Mouse (Mus musculus): ENCODE results near the gene 6430628N08Rik. TPM values are rescaled to one million over a fixed set of nuclear protein-coding genes. Genes with fewer than 3 reads are reported as not detected.

The 6430628N08Rik gene
- polyA plus RNA-seq, 1 experiment from 2014 or later = not detected

DNA sequence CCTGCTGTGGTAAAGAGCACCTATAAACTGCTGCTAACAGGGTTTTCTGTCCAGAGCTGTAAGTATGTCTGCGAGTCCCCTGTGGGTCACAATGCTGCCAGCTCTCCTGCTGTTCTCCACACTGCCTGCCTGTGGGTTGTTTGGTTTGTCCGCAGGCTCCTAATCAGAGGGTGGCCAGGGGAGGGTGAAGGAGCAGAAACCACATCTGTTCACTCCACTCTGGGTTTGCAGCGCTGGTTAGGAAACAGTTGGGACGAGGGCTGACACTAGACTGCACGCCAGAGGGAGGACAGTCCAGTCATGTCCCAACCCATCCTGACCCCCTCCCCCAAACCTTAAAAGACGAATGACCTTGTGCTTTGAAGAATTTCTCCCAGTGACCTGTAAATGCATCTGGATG lies 35.4 kb upstream of the 6430628N08Rik start:
- H3K4me2 ChIP-seq (ENCODE audit: low read length) = no peak overlapping the region
- H3K4me3 ChIP-seq (ENCODE audit: low read depth, low read length) = no peak overlapping the region
- ATAC-seq (no peak), DNase-seq (ENCODE audit: low spot score) (no peak)
- peaks cover 10% of the 10 kb centered on the region for H3K4me1 ChIP-seq (ENCODE audit: control insufficient read depth, insufficient read depth, low read length)
- no peaks in the 10 kb centered on the region for H3K9me3 ChIP-seq (replicated peaks; ENCODE audit: control insufficient read depth, low read length)
- H3K9ac ChIP-seq (ENCODE audit: low read length) = no peak overlapping the region
- H3K27ac ChIP-seq (ENCODE audit: low read depth, low read length) = no peak overlapping the region
- H3K36me3 ChIP-seq (ENCODE audit: control insufficient read depth, insufficient read depth, low read length) = peaks cover 20% of the 10 kb centered on the region; the same call in 1 of the 2 replicates
- no peaks in the 10 kb centered on the region for H3K27me3 ChIP-seq (replicated peaks; ENCODE audit: control insufficient read depth, insufficient read depth, low read length)
- WGBS = 64% methylated on average over 6 of the region's 6 CpGs

DNA sequence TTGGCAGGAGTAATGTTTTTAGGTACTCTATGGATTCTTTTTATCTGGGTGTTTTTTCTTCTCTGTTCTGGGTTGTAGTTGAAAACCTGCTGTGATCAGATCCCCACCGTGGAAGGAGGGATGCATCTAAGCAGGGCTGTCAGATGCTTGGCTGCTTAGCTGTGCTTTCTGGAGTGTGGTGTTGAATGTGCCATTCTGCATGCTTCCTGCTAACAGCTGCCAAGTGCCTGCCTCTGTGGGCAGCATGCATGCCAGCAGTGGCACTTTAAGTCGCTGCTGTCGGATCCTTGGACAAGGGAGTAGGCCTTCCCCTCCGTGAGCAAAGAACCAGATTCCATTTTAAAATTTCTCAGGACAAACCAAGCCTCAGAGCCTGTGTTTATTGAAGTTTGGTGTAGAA lies 34.9 kb upstream of the 6430628N08Rik start:
- no peak overlapping the region for H3K4me3 ChIP-seq (ENCODE audit: low read depth, low read length)
- H3K4me2 ChIP-seq (ENCODE audit: low read length) = no peak overlapping the region
- H3K9me3 ChIP-seq (replicated peaks; ENCODE audit: control insufficient read depth, low read length) = no peaks in the 10 kb centered on the region
- DNase-seq (ENCODE audit: low spot score) (peak; percentile 48), ATAC-seq (no peak)
- H3K27me3 ChIP-seq (replicated peaks; ENCODE audit: control insufficient read depth, insufficient read depth, low read length) = no peaks in the 10 kb centered on the region
- WGBS = 51% methylated on average over 4 of the region's 4 CpGs
- peaks cover 10% of the 10 kb centered on the region for H3K4me1 ChIP-seq (ENCODE audit: control insufficient read depth, insufficient read depth, low read length)
- peaks cover 25% of the 10 kb centered on the region; the same call in 1 of the 2 replicates for H3K36me3 ChIP-seq (ENCODE audit: control insufficient read depth, insufficient read depth, low read length)
- H3K27ac ChIP-seq (ENCODE audit: low read depth, low read length) = no peak overlapping the region; the same call in 1 of the 2 replicates
- no peak overlapping the region for H3K9ac ChIP-seq (ENCODE audit: low read length)

DNA sequence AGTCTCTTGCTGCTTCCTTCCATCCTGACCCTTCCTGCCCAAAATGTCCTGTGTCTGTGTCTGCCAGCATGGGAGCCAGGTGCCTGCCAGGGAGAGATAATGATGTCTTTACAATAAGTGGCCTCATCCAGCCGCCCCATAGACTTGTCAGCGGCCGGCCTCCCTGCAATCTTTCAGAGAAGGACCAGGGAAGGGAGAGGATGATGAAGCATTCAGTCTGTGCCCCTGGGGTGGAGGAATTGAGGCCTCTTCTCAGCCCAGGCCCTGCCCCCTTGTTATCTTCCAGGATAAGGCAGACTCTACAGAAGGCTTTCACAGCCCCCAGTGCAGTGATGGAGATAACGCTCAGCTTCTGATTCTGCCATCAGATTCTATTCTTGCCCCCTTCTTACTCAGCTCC lies 34.2 kb upstream of the 6430628N08Rik start:
- Histone ChIP-seq H3K36me3 (ENCODE audit: control insufficient read depth, insufficient read depth, low read length) (peaks cover 30% of the 10 kb centered on the region; the same call in 1 of the 2 replicates), H3K27ac (ENCODE audit: low read depth, low read length) (no peak overlapping the region; the same call in 1 of the 2 replicates), H3K4me3 (ENCODE audit: low read depth, low read length) (no peak overlapping the region), H3K9me3 (replicated peaks; ENCODE audit: control insufficient read depth, low read length) (no peaks in the 10 kb centered on the region), H3K4me2 (ENCODE audit: low read length) (no peak overlapping the region), H3K4me1 (ENCODE audit: control insufficient read depth, insufficient read depth, low read length) (peaks cover 10% of the 10 kb centered on the region), H3K27me3 (replicated peaks; ENCODE audit: control insufficient read depth, insufficient read depth, low read length) (no peaks in the 10 kb centered on the region), H3K9ac (ENCODE audit: low read length) (no peak overlapping the region; the same call in 1 of the 2 replicates)
- ATAC-seq (no peak), DNase-seq (ENCODE audit: low spot score) (no peak)
- 43% methylated on average over 4 of the region's 4 CpGs for WGBS

DNA sequence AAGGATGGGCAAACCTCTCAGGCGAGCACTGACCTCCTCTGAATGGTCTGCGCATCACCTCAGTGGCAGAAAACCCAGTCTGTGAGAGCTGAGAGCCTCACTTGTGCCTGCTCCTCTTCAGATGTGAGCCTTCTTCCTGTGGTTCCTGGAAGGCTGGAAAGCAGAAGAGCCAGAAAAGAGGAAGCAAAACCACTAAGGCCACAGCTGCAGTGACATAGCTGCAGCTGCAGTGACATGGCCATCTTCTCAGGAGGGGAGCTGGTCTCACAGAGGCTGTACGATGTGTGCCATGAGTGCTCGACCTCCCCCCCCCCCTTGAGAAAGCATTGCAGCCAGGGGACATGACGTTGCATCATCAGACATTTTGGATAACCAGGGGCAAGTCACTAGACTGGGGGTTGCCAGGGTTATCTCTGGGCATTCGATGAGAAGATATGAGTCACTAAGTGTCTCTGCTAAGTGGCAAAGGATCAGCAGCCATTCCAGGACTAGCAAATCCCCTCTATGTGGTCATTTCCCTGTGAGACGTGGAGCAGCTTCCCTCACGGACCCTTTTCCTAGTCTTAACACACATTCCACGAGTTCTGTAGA lies 33.1 kb upstream of the 6430628N08Rik start:
- Histone ChIP-seq H3K36me3 (ENCODE audit: control insufficient read depth, insufficient read depth, low read length) (peaks cover 34% of the 10 kb centered on the region; the same call in 1 of the 2 replicates), H3K9ac (ENCODE audit: low read length) (no peak overlapping the region), H3K27me3 (replicated peaks; ENCODE audit: control insufficient read depth, insufficient read depth, low read length) (no peaks in the 10 kb centered on the region), H3K9me3 (replicated peaks; ENCODE audit: control insufficient read depth, low read length) (no peaks in the 10 kb centered on the region), H3K4me2 (ENCODE audit: low read length) (no peak overlapping the region), H3K4me3 (ENCODE audit: low read depth, low read length) (no peak overlapping the region), H3K27ac (ENCODE audit: low read depth, low read length) (no peak overlapping the region), H3K4me1 (ENCODE audit: control insufficient read depth, insufficient read depth, low read length) (peaks cover 10% of the 10 kb centered on the region)
- 87% methylated on average over 9 of the region's 9 CpGs for WGBS
- DNase-seq (ENCODE audit: low spot score) (no peak), ATAC-seq (no peak)

DNA sequence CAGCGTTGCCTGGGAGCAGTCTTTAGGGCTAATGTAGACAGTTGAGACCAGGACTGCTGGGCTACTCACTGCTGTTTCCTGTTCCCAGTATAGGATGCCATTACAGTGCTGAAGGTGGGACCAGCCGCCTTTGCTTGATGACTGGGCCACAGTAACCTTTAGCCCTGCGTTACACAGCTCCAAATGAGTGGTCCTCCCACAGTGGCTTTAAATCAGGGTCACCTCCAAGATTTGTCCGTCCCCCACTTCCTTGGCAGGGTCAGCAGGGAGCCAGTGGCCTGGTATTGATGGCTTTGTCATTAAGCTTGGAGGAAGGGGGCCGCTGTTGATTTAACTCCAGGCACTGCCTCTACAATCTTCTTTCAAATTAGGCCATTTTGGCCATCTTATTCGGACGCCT lies 27.1 kb upstream of the 6430628N08Rik start:
- Histone ChIP-seq H3K36me3 (ENCODE audit: control insufficient read depth, insufficient read depth, low read length) (peaks cover 35% of the 10 kb centered on the region; the same call in 1 of the 2 replicates), H3K27me3 (replicated peaks; ENCODE audit: control insufficient read depth, insufficient read depth, low read length) (no peaks in the 10 kb centered on the region), H3K4me1 (ENCODE audit: control insufficient read depth, insufficient read depth, low read length) (no peaks in the 10 kb centered on the region), H3K4me2 (ENCODE audit: low read length) (no peak overlapping the region), H3K9ac (ENCODE audit: low read length) (no peak overlapping the region), H3K9me3 (replicated peaks; ENCODE audit: control insufficient read depth, low read length) (no peaks in the 10 kb centered on the region), H3K4me3 (ENCODE audit: low read depth, low read length) (no peak overlapping the region), H3K27ac (ENCODE audit: low read depth, low read length) (no peak overlapping the region)
- WGBS = 63% methylated on average over 7 of the region's 7 CpGs
- DNase-seq (ENCODE audit: low spot score) (no peak), ATAC-seq (no peak)

DNA sequence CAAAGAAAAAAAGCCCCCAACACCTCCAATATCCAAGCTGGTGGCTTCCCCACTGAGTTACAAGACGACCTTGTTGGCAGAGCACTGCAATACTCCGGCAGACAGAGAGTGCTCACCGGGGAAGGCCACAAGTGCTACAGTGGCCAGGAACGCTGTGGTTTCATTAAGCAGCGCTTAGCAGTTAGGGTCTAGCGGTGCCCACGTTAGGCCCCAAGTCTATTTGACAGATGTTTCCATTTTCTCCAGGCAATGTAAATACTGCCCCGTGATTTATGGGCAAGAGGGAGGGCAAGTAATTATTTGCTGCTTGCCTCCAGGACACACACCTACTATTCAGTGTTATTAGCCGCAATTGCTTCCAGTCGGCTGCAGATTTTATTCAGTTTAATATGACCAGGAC lies 26.6 kb upstream of the 6430628N08Rik start:
- H3K36me3 ChIP-seq (ENCODE audit: control insufficient read depth, insufficient read depth, low read length) = peaks cover 35% of the 10 kb centered on the region; the same call in 1 of the 2 replicates
- H3K4me2 ChIP-seq (ENCODE audit: low read length) = no peak overlapping the region
- no peaks in the 10 kb centered on the region for H3K4me1 ChIP-seq (ENCODE audit: control insufficient read depth, insufficient read depth, low read length)
- WGBS = 44% methylated on average over 10 of the region's 10 CpGs
- no peak for DNase-seq (ENCODE audit: low spot score)
- H3K9ac ChIP-seq (ENCODE audit: low read length) = no peak overlapping the region
- no peaks in the 10 kb centered on the region for H3K27me3 ChIP-seq (replicated peaks; ENCODE audit: control insufficient read depth, insufficient read depth, low read length)
- ATAC-seq = no peak
- H3K27ac ChIP-seq (ENCODE audit: low read depth, low read length) = no peak overlapping the region
- H3K4me3 ChIP-seq (ENCODE audit: low read depth, low read length) = no peak overlapping the region
- H3K9me3 ChIP-seq (replicated peaks; ENCODE audit: control insufficient read depth, low read length) = no peaks in the 10 kb centered on the region

DNA sequence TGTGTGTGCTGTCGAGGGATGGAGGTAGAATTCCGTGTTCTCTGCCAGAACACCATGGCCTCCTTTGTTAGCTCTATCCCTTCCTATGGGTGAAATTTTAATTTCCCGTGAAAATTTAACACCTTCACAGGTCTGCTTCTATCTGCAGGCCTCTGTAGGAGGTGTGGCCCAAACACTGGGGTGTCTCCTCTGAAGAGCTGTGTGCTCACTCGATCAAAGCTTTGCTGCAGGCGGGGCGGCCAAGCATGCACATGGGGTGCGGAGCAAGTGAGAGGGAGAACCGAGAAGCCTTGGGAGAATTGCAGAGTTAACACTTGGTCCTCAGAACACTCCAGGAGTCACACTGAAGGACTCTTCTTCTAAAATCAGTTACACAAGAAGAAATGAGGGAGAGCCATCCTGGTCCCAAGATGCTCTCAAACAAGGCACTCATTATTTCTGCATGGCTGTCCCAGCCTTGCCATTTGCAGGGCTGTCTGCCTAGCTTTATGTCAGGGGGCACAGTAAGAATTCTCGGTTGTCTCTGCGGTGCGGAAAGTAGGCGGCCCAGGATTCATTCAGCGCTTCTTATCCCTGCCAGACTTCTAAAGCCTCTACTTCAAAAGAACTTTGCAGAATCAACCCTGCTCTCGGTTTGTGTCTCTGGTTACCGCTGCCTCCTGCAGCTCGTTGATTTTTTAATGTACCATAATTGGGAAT lies 20.8 kb upstream of the 6430628N08Rik start:
- ATAC-seq (peak; percentile 63), DNase-seq (ENCODE audit: low spot score) (peak; percentile 48)
- H3K4me1 ChIP-seq (ENCODE audit: control insufficient read depth, insufficient read depth, low read length) = 0 out of 2 replicates have a peak, but pooled peaks cover 2% of the 10 kb centered on the region
- no peak overlapping the region for H3K27ac ChIP-seq (ENCODE audit: low read depth, low read length)
- no peaks in the 10 kb centered on the region for H3K27me3 ChIP-seq (replicated peaks; ENCODE audit: control insufficient read depth, insufficient read depth, low read length)
- H3K4me3 ChIP-seq (ENCODE audit: low read depth, low read length) = no peak overlapping the region
- no peak overlapping the region for H3K9ac ChIP-seq (ENCODE audit: low read length)
- WGBS = 9% methylated on average over 16 of the region's 16 CpGs
- H3K4me2 ChIP-seq (ENCODE audit: low read length) = no peak overlapping the region
- peaks cover 25% of the 10 kb centered on the region; the same call in 1 of the 2 replicates for H3K36me3 ChIP-seq (ENCODE audit: control insufficient read depth, insufficient read depth, low read length)
- no peaks in the 10 kb centered on the region for H3K9me3 ChIP-seq (replicated peaks; ENCODE audit: control insufficient read depth, low read length)

DNA sequence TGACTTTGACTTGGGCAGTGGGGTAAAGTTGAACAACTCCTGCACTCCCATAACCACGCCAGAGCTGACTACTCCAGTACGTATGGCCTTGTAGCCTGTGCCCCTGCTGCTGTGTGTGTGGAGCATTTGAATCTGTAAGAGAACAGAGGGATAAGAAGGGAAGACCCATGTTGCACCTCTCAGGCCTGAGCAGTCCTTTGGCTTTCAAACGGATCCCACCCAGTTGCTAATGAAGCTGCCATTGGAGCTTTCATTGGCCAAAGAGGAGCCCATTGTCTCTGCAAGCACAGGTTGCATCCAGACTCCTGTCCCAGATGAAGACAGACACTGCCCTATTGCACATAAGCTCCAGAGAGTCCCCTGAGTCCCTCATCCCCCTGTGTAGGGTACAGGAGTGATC lies 17.2 kb upstream of the 6430628N08Rik start:
- Histone ChIP-seq H3K9me3 (replicated peaks; ENCODE audit: control insufficient read depth, low read length) (no peaks in the 10 kb centered on the region), H3K4me1 (ENCODE audit: control insufficient read depth, insufficient read depth, low read length) (peaks cover 10% of the 10 kb centered on the region), H3K27me3 (replicated peaks; ENCODE audit: control insufficient read depth, insufficient read depth, low read length) (no peaks in the 10 kb centered on the region), H3K27ac (ENCODE audit: low read depth, low read length) (no peak overlapping the region), H3K36me3 (ENCODE audit: control insufficient read depth, insufficient read depth, low read length) (peaks cover 20% of the 10 kb centered on the region; the same call in 1 of the 2 replicates), H3K9ac (ENCODE audit: low read length) (no peak overlapping the region), H3K4me3 (ENCODE audit: low read depth, low read length) (no peak overlapping the region), H3K4me2 (ENCODE audit: low read length) (no peak overlapping the region)
- WGBS = 74% methylated on average over 3 of the region's 3 CpGs
- no peak for DNase-seq (ENCODE audit: low spot score)
- no peak for ATAC-seq

DNA sequence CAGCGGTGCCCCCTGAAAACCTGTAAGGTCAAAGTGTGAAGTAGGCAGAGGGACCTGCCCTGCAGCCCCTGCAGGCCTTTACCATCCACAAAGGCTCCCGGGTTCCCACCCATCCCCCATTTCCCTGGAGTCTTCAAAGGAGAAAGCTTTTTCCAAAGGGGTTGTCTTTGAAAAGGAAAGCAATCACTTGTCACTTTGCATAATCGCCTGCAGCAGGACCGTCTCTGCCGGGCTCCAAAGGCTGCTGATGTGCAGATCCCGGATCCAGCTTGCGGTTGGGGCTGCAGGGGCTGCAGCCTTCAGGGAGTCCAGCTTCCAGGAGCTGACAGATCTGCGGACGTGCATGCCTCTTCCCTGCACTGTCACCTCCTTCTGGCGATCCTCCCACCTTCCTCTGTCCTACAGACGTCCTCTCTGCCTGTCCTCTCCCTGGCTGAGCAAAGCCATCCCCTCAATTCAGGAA lies 12.2 kb upstream of the 6430628N08Rik start:
- WGBS = under 1% methylated on average over 11 of the region's 11 CpGs
- Histone ChIP-seq H3K27me3 (replicated peaks; ENCODE audit: control insufficient read depth, insufficient read depth, low read length) (no peaks in the 10 kb centered on the region), H3K4me1 (ENCODE audit: control insufficient read depth, insufficient read depth, low read length) (peaks cover 26% of the 10 kb centered on the region), H3K4me2 (ENCODE audit: low read length) (peak overlapping the region; percentile 23), H3K4me3 (ENCODE audit: low read depth, low read length) (no peak overlapping the region), H3K9me3 (replicated peaks; ENCODE audit: control insufficient read depth, low read length) (no peaks in the 10 kb centered on the region), H3K9ac (ENCODE audit: low read length) (peak overlapping the region; percentile 29; the same call in 1 of the 2 replicates), H3K36me3 (ENCODE audit: control insufficient read depth, insufficient read depth, low read length) (0 out of 2 replicates have a peak, but pooled peaks cover 8% of the 10 kb centered on the region), H3K27ac (ENCODE audit: low read depth, low read length) (0 out of 2 replicates have a peak overlapping the region, but pooled peaks have one; percentile 22)
- ATAC-seq = peak; percentile 60
- peak; percentile 65 for DNase-seq (ENCODE audit: low spot score)

Measured in forebrain, embryonic 14.5 days (tissue).